Mouse (Mus musculus) neural tube, embryonic 13.5 days (tissue): ENCODE measurements around the gene Sf3b3. TPM values are rescaled to one million over a fixed set of nuclear protein-coding genes. Genes with fewer than 3 reads are reported as not detected.

ENCODE experiments used
- ATAC-seq: fragments of 200-750 bp; cut with Nextera tagmentation; 2 replicates; pipeline ENCODE4 v1.8.0; 2017; ENCODE audit warnings: low read depth, mild to moderate bottlenecking, moderate TSS enrichment, moderate library complexity
- H3K27ac ChIP-seq: fragments of 300-500 bp; sonication (generic); replicated peaks from 2 replicates; pipeline ENCODE4 v1.5.1; 2015; ENCODE audit warnings: moderate library complexity, mild to moderate bottlenecking, inconsistent platforms
- H3K27me3 ChIP-seq: fragments of 300-500 bp; sonication (generic); 2 replicates; pipeline ENCODE4 v1.6.1; 2015; ENCODE audit warnings: mild to moderate bottlenecking, inconsistent platforms
- H3K36me3 ChIP-seq: fragments of 300-500 bp; sonication (generic); 2 replicates; pipeline ENCODE4 v1.6.1; 2015; ENCODE audit warnings: mild to moderate bottlenecking, inconsistent platforms
- H3K4me1 ChIP-seq: fragments of 300-500 bp; sonication (generic); replicated peaks from 2 replicates; pipeline ENCODE4 v1.6.1; 2015; ENCODE audit warnings: inconsistent platforms
- H3K4me2 ChIP-seq: fragments of 300-500 bp; sonication (generic); 2 replicates; pipeline ENCODE4 v1.6.1; 2015; ENCODE audit warnings: inconsistent platforms, mild to moderate bottlenecking, moderate library complexity
- H3K4me3 ChIP-seq: fragments of 300-500 bp; sonication (generic); 2 replicates; pipeline ENCODE4 v1.5.1; 2015; ENCODE audit warnings: mild to moderate bottlenecking, inconsistent platforms
- H3K9ac ChIP-seq: fragments of 300-500 bp; sonication (generic); 2 replicates; pipeline ENCODE4 v1.6.1; 2015; ENCODE audit warnings: moderate library complexity, mild to moderate bottlenecking, inconsistent platforms
- H3K9me3 ChIP-seq: fragments of 300-500 bp; sonication (generic); 2 replicates; pipeline ENCODE4 v1.6.1; 2016; ENCODE audit warnings: inconsistent platforms
- WGBS: fragments of 180-500 bp; shearing (Covaris S2); methylation state at CpG from one replicate; pipeline ENCODE4 v1.1.7; 2015; 5-methylcytosine and 5-hydroxymethylcytosine counted together
- polyA plus RNA-seq: library from polyadenylated mRNA; unstranded; fragments of >200 nt; fragmentation: Nextera tagmentation; extraction: Ambion mirVana; gene quantifications from 2 replicates; pipeline ENCODE4 v1.2.1, GENCODE M21; 2015

Gene Sf3b3
- polyA plus RNA-seq, 1 experiment from 2014 or later = 93.9 TPM

DNA sequence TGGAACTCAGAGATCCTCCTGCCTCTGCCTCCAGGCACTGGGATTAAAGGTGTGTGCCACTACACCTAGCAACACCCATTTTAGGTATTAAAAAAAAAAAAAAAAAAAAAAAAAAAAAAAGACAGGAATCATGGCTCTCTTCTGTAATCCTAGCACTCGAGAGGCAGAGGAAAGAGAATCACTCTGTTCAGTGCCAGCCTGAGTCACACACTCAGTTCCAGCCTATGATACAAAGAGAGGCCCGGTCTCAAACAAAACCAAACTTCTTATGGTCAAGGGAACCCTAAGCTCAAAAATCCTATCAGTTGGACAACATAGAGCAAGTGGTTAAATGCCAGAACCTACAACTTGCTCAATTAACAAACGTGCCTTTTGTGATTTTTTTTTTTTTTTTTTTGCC lies 1.6 kb downstream of the Sf3b3 start:
- 0 out of 2 replicates have a peak overlapping the region, but pooled peaks have one; percentile 97 for H3K9ac ChIP-seq
- no peak overlapping the region for H3K27ac ChIP-seq
- H3K9me3 ChIP-seq = no peaks in the 10 kb centered on the region
- H3K36me3 ChIP-seq = peaks cover 52% of the 10 kb centered on the region
- H3K4me1 ChIP-seq = peaks cover 33% of the 10 kb centered on the region
- WGBS = 84% methylated on average over 3 of the region's 3 CpGs
- peak overlapping the region; percentile 80 for H3K4me2 ChIP-seq
- peak overlapping the region; percentile 96; the same call in 1 of the 2 replicates for H3K4me3 ChIP-seq
- no peak for ATAC-seq
- no peaks in the 10 kb centered on the region for H3K27me3 ChIP-seq

DNA sequence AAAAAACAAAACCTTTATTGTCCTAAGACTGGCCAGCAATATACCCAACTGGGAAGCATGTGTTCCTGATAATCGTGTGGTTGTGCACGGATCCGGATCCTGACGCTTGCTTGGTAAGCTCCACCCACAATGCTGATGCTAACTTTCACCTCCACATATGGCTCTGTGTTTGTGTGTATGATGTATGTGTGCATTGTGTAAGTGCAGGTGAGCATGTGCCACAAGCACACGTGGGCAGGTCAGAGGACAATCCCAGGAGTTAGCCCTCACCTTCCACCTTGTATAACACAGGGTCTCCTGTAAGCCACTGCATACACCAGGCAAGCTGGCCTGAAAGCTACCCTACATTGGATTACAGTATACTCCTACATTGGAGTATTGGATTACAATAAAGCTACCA lies 3.4 kb downstream of the Sf3b3 start:
- H3K4me2 ChIP-seq = no peak overlapping the region
- no peak overlapping the region for H3K4me3 ChIP-seq
- WGBS = 91% methylated on average over 5 of the region's 5 CpGs
- H3K9ac ChIP-seq = no peak overlapping the region
- H3K27me3 ChIP-seq = no peaks in the 10 kb centered on the region
- no peak overlapping the region for H3K27ac ChIP-seq
- H3K9me3 ChIP-seq = no peaks in the 10 kb centered on the region
- peaks cover 64% of the 10 kb centered on the region for H3K36me3 ChIP-seq
- ATAC-seq = no peak
- H3K4me1 ChIP-seq = peaks cover 29% of the 10 kb centered on the region

DNA sequence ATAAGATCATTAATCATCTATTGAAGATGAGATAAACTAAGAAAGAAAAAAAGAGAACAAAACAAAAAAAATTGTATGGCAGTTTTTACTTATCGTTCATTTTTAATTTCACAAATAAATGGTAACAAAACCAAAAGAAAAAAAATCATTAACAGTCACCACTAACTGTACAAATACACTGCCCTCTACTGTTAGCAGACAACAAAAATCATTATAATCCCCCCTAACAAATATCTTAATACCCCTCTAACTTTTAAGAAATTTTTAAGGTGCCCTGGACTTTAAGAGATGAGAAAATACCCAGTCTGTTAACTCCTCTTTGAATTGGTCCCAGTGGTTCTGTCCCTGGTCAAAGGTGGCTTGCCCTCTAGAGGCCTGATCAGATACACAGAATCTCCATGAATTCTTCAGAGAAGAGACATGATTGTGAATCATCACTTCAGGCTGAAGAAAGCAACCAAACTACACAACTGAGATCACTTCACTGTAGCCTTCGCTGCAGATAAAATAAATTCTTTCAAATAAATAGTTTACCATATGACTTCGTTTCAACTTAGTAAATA lies 4.5 kb downstream of the Sf3b3 start:
- Histone ChIP-seq H3K9ac (no peak overlapping the region), H3K27me3 (no peaks in the 10 kb centered on the region), H3K36me3 (peaks cover 75% of the 10 kb centered on the region), H3K4me3 (no peak overlapping the region), H3K27ac (no peak overlapping the region), H3K4me1 (peaks cover 20% of the 10 kb centered on the region), H3K4me2 (no peak overlapping the region), H3K9me3 (no peaks in the 10 kb centered on the region)
- no peak for ATAC-seq
- WGBS = 93% methylated on average over 3 of the region's 3 CpGs

DNA sequence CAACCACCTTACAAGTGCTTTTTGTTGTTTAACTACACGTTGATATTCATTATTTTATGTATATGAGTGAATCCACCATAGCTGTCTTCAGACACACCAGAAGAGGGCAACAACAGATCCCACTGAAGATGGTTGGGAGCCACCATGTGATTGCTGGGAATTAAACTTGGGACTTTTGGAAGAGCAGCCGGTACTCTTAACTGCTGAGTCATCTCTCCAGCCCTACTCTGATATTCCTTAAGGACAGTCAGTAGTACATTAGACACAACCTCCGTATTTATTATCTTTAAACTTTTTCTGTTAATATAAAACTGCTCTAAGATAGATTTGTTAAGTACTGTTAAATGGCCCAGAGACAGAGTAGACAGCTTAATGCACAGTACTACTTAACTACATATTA lies 14.6 kb downstream of the Sf3b3 start:
- no peaks in the 10 kb centered on the region for H3K9me3 ChIP-seq
- WGBS = 88% methylated on average over 3 of the region's 3 CpGs

DNA sequence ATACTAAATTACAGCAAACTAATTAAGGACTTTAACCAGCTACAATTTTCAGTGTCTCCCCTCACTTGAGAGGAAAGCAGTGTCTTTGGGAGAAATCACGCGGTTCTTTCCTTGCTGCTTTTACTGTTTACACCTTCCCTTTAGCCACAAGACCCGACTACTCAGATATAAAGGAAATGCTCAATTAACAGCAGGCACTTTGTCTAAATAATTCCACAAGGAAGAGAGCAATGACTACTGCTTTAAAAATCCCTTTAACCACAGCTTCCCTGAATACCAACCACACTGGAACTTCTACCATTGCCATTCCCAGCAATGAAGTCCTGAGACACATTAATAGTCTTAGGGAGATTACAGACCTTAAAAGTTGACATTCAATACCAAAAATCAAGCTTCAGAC lies 18.1 kb downstream of the Sf3b3 start:
- no peak for ATAC-seq
- Histone ChIP-seq H3K4me3 (no peak overlapping the region), H3K27me3 (no peaks in the 10 kb centered on the region), H3K36me3 (peaks cover 96% of the 10 kb centered on the region), H3K9me3 (no peaks in the 10 kb centered on the region), H3K4me2 (no peak overlapping the region), H3K4me1 (no peaks in the 10 kb centered on the region), H3K27ac (no peak overlapping the region), H3K9ac (no peak overlapping the region)
- WGBS = 84% methylated on average over 3 of the region's 3 CpGs

More for the DNA sequence above, 14.6 kb downstream of the Sf3b3 start:
- no peak for ATAC-seq
- no peak overlapping the region for H3K4me2 ChIP-seq
- H3K9ac ChIP-seq = no peak overlapping the region
- H3K36me3 ChIP-seq = peaks cover 96% of the 10 kb centered on the region
- no peak overlapping the region for H3K4me3 ChIP-seq
- no peak overlapping the region for H3K27ac ChIP-seq
- H3K4me1 ChIP-seq = no peaks in the 10 kb centered on the region
- no peaks in the 10 kb centered on the region for H3K27me3 ChIP-seq

DNA sequence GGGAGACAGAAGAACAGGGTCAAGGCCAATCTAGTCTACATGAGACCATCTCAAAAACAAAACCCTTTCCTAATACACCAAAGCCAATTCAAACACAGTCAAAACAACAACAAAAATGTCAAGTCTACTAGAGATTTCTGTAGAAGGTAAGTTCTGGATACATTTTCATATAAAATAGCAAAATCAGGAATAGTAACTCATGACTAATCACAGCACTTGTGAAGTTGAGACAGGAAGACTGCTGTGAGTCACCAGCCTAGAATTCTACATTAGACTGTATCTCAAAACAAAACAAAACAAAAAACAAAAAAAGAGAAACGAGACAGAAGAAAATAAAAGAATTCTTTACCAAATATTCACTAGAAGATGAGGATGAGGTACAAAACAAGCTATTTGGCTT lies 21.7 kb downstream of the Sf3b3 start:
- no peak for ATAC-seq
- Histone ChIP-seq H3K4me2 (no peak overlapping the region), H3K27me3 (no peaks in the 10 kb centered on the region), H3K9ac (no peak overlapping the region), H3K36me3 (peaks cover 98% of the 10 kb centered on the region), H3K9me3 (no peaks in the 10 kb centered on the region), H3K27ac (no peak overlapping the region), H3K4me3 (no peak overlapping the region), H3K4me1 (no peaks in the 10 kb centered on the region)
- 80% methylated on average over 1 of the region's 1 CpGs for WGBS

DNA sequence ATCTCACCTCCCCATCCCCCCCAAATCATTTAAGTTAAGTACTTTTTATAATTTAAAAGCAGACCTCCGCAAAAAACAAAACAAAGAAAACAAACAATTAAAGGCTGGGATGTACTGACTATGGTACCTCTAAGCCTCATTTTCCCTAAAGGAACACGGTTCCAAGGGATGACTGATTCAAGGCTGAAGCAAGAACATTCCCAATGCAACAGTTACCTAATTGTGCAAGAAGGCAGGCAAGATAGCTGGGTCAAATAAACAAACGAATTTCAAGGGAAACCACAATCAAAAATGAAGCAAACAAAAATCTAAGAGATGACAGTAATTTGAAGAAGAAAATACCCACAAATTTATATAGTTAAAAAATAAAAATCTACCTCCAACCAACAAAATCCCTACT lies 24.6 kb downstream of the Sf3b3 start:
- H3K4me3 ChIP-seq = no peak overlapping the region
- ATAC-seq = no peak
- no peaks in the 10 kb centered on the region for H3K4me1 ChIP-seq
- H3K27ac ChIP-seq = no peak overlapping the region
- no peak overlapping the region for H3K4me2 ChIP-seq
- H3K9ac ChIP-seq = no peak overlapping the region
- H3K27me3 ChIP-seq = no peaks in the 10 kb centered on the region
- H3K36me3 ChIP-seq = peaks cover 98% of the 10 kb centered on the region
- WGBS = 90% methylated on average over 3 of the region's 3 CpGs
- no peaks in the 10 kb centered on the region for H3K9me3 ChIP-seq

DNA sequence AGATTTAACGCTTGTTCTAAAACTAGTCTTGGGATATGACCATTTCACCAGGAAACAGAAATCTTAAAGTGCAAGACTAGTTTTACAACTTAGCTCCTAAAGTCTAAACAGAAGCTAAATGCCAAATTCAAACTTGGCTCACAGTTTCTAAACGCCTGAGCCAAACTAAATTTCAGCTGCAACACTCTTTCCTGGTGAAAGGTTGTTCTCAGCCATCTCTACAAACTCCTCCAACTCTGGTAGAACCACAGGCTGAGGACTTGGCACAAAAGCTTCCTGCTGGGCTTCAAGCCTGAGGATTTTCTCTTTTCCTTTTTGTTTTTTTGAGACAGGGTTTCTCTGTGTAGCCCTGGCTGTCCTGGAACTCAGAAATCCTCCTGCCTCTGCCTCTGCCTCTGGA lies 26.3 kb downstream of the Sf3b3 start:
- H3K27ac ChIP-seq = no peak overlapping the region
- no peaks in the 10 kb centered on the region for H3K27me3 ChIP-seq
- WGBS = 95% methylated on average over 2 of the region's 2 CpGs
- H3K4me2 ChIP-seq = no peak overlapping the region
- no peaks in the 10 kb centered on the region for H3K9me3 ChIP-seq
- H3K9ac ChIP-seq = no peak overlapping the region
- no peak for ATAC-seq
- peaks cover 99% of the 10 kb centered on the region for H3K36me3 ChIP-seq
- H3K4me3 ChIP-seq = no peak overlapping the region
- H3K4me1 ChIP-seq = no peaks in the 10 kb centered on the region

DNA sequence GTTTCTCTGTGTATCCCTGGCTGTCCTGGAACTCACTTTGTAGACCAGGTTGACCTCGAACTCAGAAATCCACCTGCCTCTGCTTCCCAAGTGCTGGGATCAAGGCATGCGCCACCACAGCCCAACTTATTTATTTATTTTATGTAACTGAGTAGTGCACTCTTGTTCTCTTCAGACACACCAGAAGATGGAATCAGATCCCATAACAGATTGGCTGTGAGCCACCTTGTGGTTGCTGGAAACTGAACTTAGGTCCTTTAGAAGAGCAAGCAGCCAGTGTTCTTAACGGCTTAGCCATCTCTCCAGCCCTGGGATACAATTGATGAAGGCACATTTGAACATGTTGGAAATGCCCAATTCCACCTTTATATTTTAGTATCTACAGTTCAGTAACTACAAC lies 28.0 kb downstream of the Sf3b3 start:
- no peak for ATAC-seq
- peaks cover 99% of the 10 kb centered on the region for H3K36me3 ChIP-seq
- H3K27me3 ChIP-seq = no peaks in the 10 kb centered on the region
- no peak overlapping the region for H3K4me2 ChIP-seq
- no peaks in the 10 kb centered on the region for H3K4me1 ChIP-seq
- 85% methylated on average over 3 of the region's 3 CpGs for WGBS
- H3K4me3 ChIP-seq = no peak overlapping the region
- no peak overlapping the region for H3K27ac ChIP-seq
- H3K9ac ChIP-seq = no peak overlapping the region
- H3K9me3 ChIP-seq = no peaks in the 10 kb centered on the region

DNA sequence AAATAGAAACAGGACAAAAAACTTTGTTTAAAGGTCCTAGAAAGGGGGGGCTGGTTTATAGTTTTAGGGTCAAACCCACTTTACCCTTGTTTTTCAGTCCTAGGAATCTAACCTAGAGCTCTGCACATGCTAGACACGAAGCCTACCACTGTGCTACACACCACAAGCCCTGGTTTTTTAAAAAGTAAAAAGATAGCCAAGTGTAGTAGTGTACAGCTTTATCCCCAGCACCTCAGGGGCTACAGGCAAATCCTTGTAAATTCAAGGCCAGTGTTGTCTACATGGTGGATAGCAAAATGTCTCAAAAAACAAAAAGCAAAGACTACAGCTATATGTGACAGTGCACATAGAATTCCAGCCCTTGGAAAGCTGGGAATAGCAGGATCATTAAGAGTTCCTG lies 29.6 kb downstream of the Sf3b3 start:
- no peaks in the 10 kb centered on the region for H3K9me3 ChIP-seq
- 93% methylated on average over 1 of the region's 1 CpGs for WGBS

DNA sequence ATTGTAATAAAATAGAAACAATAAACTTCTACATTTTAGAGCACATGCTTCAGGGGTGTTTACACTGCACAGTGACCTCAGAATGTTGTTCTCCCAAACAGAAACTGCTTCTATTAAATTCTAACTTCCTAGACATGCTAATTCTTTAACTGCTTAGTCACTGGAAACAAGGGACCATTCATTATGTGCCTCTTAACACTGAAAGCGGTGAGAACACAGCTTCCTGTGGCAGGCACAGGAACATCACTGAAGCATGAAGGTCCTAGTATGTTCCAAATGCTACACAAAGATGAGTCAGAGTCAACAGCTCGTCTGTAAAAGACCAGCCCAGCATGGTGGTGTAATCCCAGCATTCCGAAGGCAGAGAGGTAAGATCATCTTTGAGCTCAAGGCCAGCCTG lies 31.3 kb downstream of the Sf3b3 start:
- Histone ChIP-seq H3K4me1 (no peaks in the 10 kb centered on the region), H3K27me3 (no peaks in the 10 kb centered on the region), H3K36me3 (peaks cover 100% of the 10 kb centered on the region), H3K9ac (no peak overlapping the region), H3K9me3 (no peaks in the 10 kb centered on the region), H3K4me2 (no peak overlapping the region), H3K4me3 (no peak overlapping the region), H3K27ac (no peak overlapping the region)
- 66% methylated on average over 3 of the region's 3 CpGs for WGBS
- no peak for ATAC-seq

More for the DNA sequence above, 29.6 kb downstream of the Sf3b3 start:
- Histone ChIP-seq H3K4me1 (no peaks in the 10 kb centered on the region), H3K27me3 (no peaks in the 10 kb centered on the region), H3K4me3 (no peak overlapping the region), H3K36me3 (peaks cover 100% of the 10 kb centered on the region), H3K27ac (no peak overlapping the region), H3K4me2 (no peak overlapping the region), H3K9ac (no peak overlapping the region)
- ATAC-seq = no peak

DNA sequence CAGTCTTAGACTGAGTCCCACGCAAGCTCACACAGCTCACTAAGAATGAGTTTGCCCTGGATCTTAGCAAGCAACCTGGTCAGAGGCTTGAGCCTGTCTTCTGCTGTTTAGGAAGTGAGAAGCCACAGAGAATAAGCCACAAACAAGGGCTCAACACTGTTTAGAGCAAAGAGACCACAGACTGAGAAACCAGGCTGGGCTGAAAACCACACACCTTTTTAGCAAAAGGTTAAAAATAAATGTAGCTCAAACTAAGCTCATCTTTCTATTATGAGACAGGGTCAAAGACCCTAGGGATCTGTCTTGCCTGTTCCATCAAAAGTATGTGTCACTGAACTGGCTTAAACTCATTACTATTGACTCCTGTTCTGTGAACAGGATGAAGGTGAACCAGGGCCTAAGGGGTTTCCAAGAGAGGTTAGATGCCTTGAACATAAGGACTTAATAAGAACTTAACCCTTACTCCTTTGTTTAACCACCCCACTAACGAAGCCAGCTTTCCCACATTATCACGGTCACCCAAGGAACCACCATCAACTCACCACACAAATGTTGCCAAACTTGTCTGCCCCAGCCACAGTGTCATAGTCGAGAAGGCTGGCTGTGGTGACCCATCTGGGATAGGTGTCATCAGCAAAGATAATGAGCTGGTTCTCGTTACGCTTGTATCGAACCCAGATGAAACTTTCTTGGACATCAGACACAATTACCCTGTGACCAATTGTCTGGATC lies 33.3 kb downstream of the Sf3b3 start:
- no peak for ATAC-seq
- no peak overlapping the region for H3K4me2 ChIP-seq
- no peaks in the 10 kb centered on the region for H3K9me3 ChIP-seq
- H3K9ac ChIP-seq = no peak overlapping the region
- no peaks in the 10 kb centered on the region for H3K27me3 ChIP-seq
- no peak overlapping the region for H3K27ac ChIP-seq
- H3K4me1 ChIP-seq = no peaks in the 10 kb centered on the region
- no peak overlapping the region for H3K4me3 ChIP-seq
- WGBS = 96% methylated on average over 7 of the region's 7 CpGs
- H3K36me3 ChIP-seq = peaks cover 99% of the 10 kb centered on the region
